Mouse (Mus musculus): ENCODE data around the gene Tmed10.
A peak's percentile ranks its signal among the peaks of the same experiment; 100 is the strongest.

The Tmed10 gene

GRCm38 (mm10) chr12:85378271-85378670 lies 3.6 kb upstream of the Tmed10 start:
- DNase-seq (ENCODE audit: low read depth, low spot score), result no peak

- peak; percentile 61 for DNase-seq (ENCODE audit: low read depth, low spot score)
These were observed 771 bp downstream of the Tmed10 start for GRCm38 (mm10) chr12:85373591-85374560.

GRCm38 (mm10) chr12:85372068-85372665 lies 2.5 kb downstream of the Tmed10 start:
- DNase-seq (ENCODE audit: low read depth, low spot score), result no peak

- no peak for DNase-seq (ENCODE audit: low read depth, low spot score)
These were observed 6.1 kb downstream of the Tmed10 start for GRCm38 (mm10) chr12:85368441-85369063.

GRCm38 (mm10) chr12:85366271-85366670 lies 8.4 kb downstream of the Tmed10 start:
- DNase-seq (ENCODE audit: low read depth, low spot score), result no peak

- no peak for DNase-seq (ENCODE audit: low read depth, low spot score)
These were observed 12.1 kb downstream of the Tmed10 start for GRCm38 (mm10) chr12:85362510-85362909.

GRCm38 (mm10) chr12:85361580-85361979 lies 13.1 kb downstream of the Tmed10 start:
- DNase-seq (ENCODE audit: low read depth, low spot score), result no peak

GRCm38 (mm10) chr12:85361165-85361564 lies 13.5 kb downstream of the Tmed10 start:
- no peak for DNase-seq (ENCODE audit: low read depth, low spot score)

- no peak for DNase-seq (ENCODE audit: low read depth, low spot score)
These were observed 20.6 kb downstream of the Tmed10 start for GRCm38 (mm10) chr12:85354061-85354460.

GRCm38 (mm10) chr12:85350407-85351232 lies 24.0 kb downstream of the Tmed10 start:
- DNase-seq (ENCODE audit: low read depth, low spot score), result no peak

GRCm38 (mm10) chr12:85348338-85348737 lies 26.3 kb downstream of the Tmed10 start:
- DNase-seq (ENCODE audit: low read depth, low spot score), result no peak

- DNase-seq (ENCODE audit: low read depth, low spot score), result no peak
These were observed 27.5 kb downstream of the Tmed10 start for GRCm38 (mm10) chr12:85347196-85347595.

GRCm38 (mm10) chr12:85346374-85346773 lies 28.3 kb downstream of the Tmed10 start:
- peak; percentile 68 for DNase-seq (ENCODE audit: low read depth, low spot score)

- DNase-seq (ENCODE audit: low read depth, low spot score), result no peak
These were observed 29.1 kb downstream of the Tmed10 start for GRCm38 (mm10) chr12:85345559-85345958.

- peak; percentile 60 for DNase-seq (ENCODE audit: low read depth, low spot score)
These were observed 30.4 kb downstream of the Tmed10 start for GRCm38 (mm10) chr12:85344252-85344651.

GRCm38 (mm10) chr12:85342310-85342709 lies 32.3 kb downstream of the Tmed10 start:
- DNase-seq (ENCODE audit: low read depth, low spot score), result no peak

- peak; percentile 80 for DNase-seq (ENCODE audit: low read depth, low spot score)
These were observed 33.5 kb downstream of the Tmed10 start for GRCm38 (mm10) chr12:85341131-85341530.

- DNase-seq (ENCODE audit: low read depth, low spot score), result no peak
These were observed 34.7 kb downstream of the Tmed10 start for GRCm38 (mm10) chr12:85339947-85340346.

GRCm38 (mm10) chr12:85339243-85339729 lies 35.4 kb downstream of the Tmed10 start, which contains the start of gene Nek9:
Nek9 (minus strand) TSS chr12:85339362.
- peak; percentile 92 for DNase-seq (ENCODE audit: low read depth, low spot score)

- DNase-seq (ENCODE audit: low read depth, low spot score), result peak; percentile 16
These were observed 35.8 kb downstream of the Tmed10 start for GRCm38 (mm10) chr12:85338815-85339214.

All from forelimb bud, embryonic 11.5 days (tissue).